Mouse (Mus musculus) adrenal gland, adult 8-10 months (tissue): Measurements from ENCODE around the gene Add1. TPM values are rescaled to one million over a fixed set of nuclear protein-coding genes. Genes with fewer than 3 reads are reported as not detected.
A peak's percentile ranks its signal among the peaks of the same experiment; 100 is the strongest.

ENCODE experiments used
- DNase-seq: peaks from one replicate; pipeline ENCODE4 v3.0.0; 2022
- total RNA-seq, 4 experiments: library from RNA; stranded (reverse); gene quantifications; 2 replicates each; pipeline ENCODE4 v1.2.4; 2022

Gene Add1
- total RNA-seq, result 100 to 1,000 TPM; 144 to 201 (median 179) TPM

- DNase-seq, result peak; percentile 97
These were observed at the start of gene Add1 for GRCm38 (mm10) chr5:34573268-34574221. TSS of gene Add1 (plus strand) at chr5:34573664.

DNA sequence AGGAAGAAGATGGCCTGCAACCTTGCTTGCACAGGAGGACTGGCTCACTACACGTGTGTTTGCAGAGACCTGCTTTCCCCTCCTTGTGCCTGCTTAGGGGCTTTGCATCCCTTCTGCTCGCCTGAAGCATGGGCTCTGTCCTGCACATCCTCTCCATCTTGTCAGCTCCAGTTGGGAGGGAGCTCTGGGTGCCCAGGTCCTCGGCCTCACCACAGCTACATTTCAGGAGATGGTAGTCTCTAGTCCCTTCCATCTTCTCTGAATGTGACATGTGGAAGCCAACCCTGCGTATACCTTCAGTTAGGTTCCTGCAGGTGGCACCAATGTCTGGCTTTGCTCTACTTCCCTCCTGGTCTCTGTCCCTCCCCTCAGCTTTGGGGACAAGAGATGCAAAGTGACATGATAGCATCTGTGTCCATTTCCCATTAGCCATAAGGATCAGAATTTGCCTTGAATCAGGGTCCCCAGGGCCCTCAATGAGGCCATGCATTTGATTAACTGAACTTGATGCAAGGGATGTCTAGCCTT lies 49.4 kb upstream of the Add1 start:
- DNase-seq, result no peak

DNA sequence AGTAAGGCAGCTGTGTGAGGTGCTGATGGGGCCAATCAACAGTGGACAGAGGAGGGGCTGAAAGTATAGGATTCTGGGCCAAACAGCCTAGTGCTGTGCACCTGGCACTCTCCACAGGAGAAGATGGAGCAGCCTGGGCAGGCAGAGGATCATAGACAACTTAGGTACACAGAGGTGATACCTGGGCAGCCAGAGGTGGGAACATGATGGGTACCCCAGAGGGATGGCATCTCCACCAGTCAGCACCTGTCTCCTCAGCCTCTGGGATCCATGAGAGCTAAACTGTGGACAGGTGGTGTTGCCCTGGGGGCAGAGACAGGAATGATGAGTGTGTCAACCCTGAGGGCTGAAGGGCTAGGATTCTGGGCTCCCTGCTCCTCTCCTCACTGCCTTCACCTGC lies 49.0 kb upstream of the Add1 start:
- DNase-seq, result no peak

DNA sequence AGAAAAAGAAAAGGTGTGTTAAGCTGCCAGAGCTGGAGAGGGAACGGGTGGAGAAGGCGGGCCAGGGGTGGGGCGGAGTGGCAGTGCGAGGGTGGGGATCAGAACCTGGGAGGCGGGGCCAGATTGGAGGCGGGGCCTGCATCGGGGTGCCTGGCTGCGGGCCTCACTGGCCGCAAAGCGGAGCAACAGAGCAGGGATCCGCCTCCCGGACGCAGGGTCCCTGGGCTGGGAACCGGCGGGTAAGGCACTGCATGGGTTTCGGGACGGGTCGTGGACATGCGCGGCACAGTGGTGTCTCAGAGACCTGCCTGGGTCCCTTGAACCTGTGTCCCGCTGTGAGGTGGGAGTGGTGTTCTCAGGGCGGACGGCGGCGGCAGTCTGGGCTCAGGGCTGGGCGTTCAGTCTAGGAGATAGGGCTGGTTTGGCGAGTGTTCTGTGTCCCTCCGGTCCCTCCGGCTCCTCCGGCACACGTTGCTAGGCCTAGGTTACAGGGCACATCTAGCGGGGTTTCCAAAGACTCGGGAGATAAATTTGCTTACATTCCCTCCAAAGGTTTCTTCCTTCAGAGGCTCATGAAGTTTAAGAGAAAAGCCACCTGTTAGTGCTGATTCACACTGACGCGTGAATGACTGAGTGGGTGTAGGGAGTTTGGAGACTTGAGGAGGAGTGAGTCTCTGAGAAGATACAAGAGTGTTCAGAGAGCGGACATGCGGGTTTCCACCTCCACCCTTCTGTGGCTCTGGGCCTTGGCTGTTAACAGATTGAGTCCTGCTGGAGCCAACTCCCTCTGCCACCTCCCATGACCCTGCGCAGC lies 47.6 kb upstream of the Add1 start, which contains the start of gene Sh3bp2:
Gene Sh3bp2, plus strand, starts transcription at position 176 of the 814 bp plus-strand sequence.
- DNase-seq, result peak; percentile 92

GRCm38 (mm10) chr5:34526477-34526775 lies 47.0 kb upstream of the Add1 start:
- DNase-seq, result no peak

GRCm38 (mm10) chr5:34527352-34527751 lies 46.1 kb upstream of the Add1 start:
- no peak for DNase-seq

DNA sequence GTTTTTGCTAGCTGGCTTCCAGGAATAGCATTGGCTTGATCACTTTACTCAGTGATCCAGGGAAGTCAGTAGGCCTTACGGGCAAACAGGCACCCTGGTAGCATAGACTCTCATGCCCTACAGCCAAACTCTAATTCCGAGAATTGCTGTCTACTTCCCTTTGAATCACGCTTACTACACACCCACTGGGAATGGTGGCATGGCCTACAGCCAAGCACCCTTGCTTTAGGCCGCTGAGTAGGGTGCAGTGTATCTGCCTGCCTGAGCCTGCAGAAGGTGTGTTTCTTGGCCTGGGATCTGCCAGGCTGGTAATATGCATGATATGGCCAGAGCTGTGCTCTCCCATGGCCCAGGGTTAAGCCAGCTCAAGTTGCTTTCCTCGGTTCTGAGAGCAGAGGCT lies 44.7 kb upstream of the Add1 start:
- DNase-seq, result no peak

DNA sequence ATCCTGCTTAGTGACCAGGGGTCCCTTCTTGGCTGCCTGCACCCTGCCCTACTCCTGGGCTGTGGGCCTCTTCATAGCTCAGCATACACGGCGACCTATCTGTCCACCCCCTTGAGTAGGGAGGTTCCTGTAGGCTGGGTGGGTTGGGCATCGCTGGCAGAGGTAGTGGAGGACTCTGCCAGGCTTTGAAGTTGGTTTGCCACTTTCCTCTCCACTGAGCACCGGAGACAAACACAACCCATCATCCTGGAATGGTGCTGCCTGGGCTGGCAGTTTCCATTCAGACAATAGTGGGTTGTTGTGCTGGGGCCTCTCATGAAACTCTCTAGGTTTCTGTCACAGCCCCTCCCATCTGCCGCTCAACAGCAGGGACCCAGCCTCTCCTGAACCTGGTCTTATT lies 43.3 kb upstream of the Add1 start:
- DNase-seq, result no peak

DNA sequence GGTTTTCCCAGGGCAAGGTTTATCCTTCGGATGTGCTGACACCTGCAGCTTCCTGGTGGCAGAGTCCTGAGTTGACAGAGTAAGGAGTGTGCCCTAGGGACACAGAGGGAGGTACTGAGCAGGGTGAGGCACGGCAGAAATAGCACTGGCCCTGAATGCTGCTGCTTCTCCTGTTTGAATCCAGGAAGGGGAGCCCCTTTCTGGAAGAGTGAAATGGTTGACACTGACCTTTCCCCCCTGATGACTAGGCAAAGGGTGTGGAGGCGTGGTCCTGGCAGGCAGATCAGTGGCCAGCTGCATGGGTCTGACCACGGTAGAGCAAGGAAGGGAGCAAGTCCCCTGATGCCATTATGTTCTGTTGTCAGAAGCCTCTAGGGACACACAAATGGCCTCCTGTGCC lies 42.8 kb upstream of the Add1 start:
- DNase-seq, result peak; percentile 63

GRCm38 (mm10) chr5:34533066-34533465 lies 40.4 kb upstream of the Add1 start:
- no peak for DNase-seq

DNA sequence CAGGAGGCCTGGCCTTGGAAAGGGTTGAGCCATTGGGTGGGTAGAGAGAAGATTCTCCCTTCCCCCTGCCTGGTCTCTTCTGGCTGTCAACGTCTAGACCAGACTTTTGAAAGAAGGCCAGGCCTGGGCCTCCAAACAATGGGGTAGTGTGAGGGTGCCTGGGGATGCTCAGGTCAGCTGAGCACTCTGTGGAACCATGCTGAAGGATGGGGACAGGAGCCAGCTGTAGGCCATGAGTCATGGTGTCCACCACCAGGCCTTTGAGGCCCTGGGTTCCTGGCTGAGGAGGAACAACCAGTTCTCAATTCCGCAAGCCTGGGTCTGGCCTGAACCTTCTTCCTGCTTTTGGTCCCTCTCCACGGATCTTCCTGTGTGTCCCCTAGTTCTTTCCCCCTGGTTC lies 39.6 kb upstream of the Add1 start:
- DNase-seq, result no peak

GRCm38 (mm10) chr5:34534776-34535581 lies 38.5 kb upstream of the Add1 start:
- DNase-seq, result peak; percentile 90

GRCm38 (mm10) chr5:34535831-34536230 lies 37.6 kb upstream of the Add1 start:
- DNase-seq, result peak; percentile 64

DNA sequence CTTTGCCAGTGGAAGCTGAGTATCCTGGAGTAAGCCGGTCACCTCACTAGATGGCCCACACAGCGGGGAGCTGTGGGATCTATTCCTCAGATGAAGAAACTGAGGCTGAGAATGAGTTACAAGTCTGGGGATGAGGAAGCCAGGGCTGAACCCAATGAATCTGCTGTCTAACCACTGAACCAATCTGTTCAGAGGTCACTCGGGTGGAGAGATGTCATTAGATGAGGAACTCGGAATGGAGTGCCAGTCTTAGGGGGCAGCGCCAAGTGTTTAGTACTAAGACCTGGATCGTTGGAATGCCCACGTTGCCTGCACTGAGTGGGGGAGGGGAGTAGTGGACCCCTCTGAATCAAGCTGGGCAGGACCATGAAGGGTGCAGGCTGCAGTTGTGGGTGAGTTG lies 35.4 kb upstream of the Add1 start:
- DNase-seq, result no peak

- DNase-seq, result no peak
These were observed 34.9 kb upstream of the Add1 start for GRCm38 (mm10) chr5:34538527-34538926.

DNA sequence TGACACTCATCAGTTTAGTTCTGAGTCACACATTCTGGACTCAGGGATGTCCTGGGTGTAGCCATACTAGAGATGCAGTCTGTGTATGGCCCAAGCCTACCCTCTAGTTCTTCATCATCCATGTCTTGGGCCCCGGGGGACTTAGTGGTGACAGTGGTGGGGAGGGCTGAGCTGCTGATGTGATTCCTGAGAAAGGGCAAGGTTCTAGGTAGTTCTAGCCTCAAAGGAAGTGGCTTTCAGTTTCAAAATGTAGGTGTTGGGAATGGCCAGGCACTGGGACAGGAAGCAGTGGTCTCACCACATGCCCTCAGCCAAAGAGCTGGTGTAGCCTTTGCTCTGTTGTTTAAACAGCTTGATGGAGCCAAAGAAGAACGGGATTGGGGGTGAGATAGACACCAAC lies 34.3 kb upstream of the Add1 start:
- DNase-seq, result no peak

DNA sequence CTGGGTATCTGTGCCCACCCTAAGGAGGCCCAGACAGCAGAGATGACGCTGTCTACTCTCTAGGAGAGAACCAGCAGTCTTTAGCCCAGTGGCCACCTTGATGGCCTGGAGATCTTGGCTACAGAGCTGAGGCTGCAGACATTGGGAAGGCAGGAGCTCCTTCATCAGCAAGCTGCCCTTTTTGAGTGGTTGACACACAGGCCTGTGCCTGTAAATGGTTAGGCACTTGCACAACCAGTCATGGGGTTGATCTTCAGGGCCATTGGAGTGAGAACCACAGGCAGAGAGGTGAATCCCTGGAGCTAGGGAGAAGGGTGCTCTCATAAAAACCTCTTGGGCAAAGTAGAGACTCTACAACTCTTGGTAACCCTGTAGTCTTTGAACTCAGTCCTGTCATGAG lies 31.3 kb upstream of the Add1 start:
- no peak for DNase-seq

DNA sequence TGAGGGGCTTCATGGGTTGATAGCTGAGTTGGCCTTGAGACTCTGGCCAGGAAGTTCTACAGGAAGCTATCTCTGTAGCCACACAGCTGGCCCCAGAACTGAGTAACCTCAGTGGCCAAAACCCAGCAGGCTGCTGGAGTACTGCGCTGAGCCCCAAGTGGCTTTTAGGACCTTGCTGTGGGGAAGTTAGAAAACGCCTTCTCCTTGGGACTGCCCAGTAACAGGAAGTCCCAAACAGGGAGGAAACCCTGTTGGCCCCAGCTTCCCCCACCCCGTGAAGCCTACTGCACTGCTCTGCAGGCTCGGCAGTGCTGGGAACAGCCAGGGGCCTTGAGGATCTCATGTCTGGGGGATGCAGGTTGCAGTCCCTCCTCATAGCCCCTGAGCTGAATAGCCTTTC lies 30.4 kb upstream of the Add1 start:
- no peak for DNase-seq

DNA sequence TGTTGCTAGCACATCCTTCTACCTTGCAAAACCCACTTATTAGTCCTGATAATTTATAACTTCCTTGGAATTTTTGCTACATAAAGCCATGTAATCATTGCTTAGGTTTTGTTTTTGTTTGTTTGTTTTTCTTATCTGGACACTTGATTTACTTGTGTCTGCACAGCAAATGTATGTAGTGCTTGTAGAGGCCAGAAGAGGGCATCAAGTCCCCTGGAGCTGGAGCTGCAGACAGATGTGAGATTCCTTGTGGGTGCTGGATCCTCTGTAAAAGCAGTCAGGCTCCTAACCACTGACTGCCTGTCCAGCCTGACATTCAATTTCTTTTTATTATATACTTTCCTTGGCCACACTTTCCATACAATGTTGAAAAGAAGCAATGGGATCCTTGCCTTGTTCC lies 26.1 kb upstream of the Add1 start:
- no peak for DNase-seq

GRCm38 (mm10) chr5:34549135-34549482 lies 24.4 kb upstream of the Add1 start:
- no peak for DNase-seq

GRCm38 (mm10) chr5:34549483-34550221 lies 23.8 kb upstream of the Add1 start:
- no peak for DNase-seq

DNA sequence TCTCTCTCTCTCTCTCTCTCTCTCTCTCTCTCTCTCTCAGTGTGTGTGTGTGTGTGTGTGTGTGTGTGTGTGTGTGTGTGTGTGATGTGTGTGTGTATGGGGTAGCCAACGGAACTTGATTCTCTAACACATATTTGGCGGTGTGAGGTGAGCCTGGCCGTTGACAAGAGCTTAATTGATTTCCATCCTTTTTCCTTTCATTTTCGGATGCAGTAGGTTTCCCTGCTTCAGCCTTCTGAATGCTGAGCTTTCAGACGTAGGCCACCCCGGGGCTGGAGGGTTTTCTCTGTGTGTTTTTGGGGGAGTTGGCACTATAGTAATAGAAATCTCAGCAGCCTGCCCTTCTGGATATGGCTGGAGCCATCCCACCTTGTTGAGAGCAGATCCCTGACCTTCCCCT lies 23.2 kb upstream of the Add1 start:
- DNase-seq, result no peak
